Mouse (Mus musculus): ENCODE measurements around the gene Mfsd6l. TPM values are rescaled to one million over a fixed set of nuclear protein-coding genes. Genes with fewer than 3 reads are reported as not detected.

The Mfsd6l gene
- polyA plus RNA-seq, 1 experiment from 2014 or later, result 1.4 TPM

GRCm38 (mm10) chr11:68585890-68586289 lies 29.9 kb downstream of the Mfsd6l start:
- Histone ChIP-seq H3K27ac (ENCODE audit: low read depth, low read length) (no peak overlapping the region), H3K27me3 (ENCODE audit: control insufficient read depth, insufficient read depth, low read length) (no peaks in the 10 kb centered on the region), H3K4me3 (ENCODE audit: low read length) (no peak overlapping the region), H3K9ac (ENCODE audit: low read depth, low read length) (no peak overlapping the region), H3K4me2 (replicated peaks; ENCODE audit: low read depth, low read length) (no peak overlapping the region), H3K4me1 (ENCODE audit: control insufficient read depth, insufficient read depth, low read length) (peaks cover 13% of the 10 kb centered on the region), H3K36me3 (ENCODE audit: control insufficient read depth, insufficient read depth, low read length) (no peaks in the 10 kb centered on the region), H3K9me3 (ENCODE audit: control insufficient read depth, low read length) (no peaks in the 10 kb centered on the region)
- no peak for ATAC-seq (ENCODE audit: low FRiP score, low TSS enrichment)
- 29% methylated on average over 3 of the region's 3 CpGs for WGBS

DNA sequence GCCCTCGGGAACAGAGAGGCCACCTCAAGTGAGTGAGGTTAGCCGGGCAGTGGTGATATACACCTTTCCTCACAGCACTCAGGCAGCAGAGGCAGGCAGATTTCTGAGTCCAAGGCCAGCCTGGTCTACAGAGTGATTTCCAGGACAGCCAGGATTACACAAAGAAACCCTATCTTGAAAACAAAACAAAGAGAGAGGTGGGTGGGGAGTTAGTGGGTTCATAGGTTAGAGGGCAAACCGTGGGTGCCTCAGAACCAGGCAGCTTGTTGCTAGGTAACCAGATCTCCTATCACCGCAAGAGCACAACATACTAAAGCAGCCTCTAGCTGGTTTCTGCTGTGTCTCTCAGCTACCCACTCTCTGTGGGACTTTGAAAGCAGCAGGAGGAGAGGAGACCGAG lies 30.7 kb downstream of the Mfsd6l start, which contains the start of gene Ccdc42:
Ccdc42 (plus strand) TSS at position 301 of the 400 bp plus-strand sequence.
- Histone ChIP-seq H3K27ac (ENCODE audit: low read depth, low read length) (no peak within 1 kb of the TSS), H3K4me1 (ENCODE audit: control insufficient read depth, insufficient read depth, low read length) (peaks cover 20% of the 10 kb centered on the region), H3K4me3 (ENCODE audit: low read length) (no peak within 1 kb of the TSS), H3K36me3 (ENCODE audit: control insufficient read depth, insufficient read depth, low read length) (no peaks in the 10 kb centered on the region), H3K27me3 (ENCODE audit: control insufficient read depth, insufficient read depth, low read length) (no peaks in the 10 kb centered on the region), H3K4me2 (replicated peaks; ENCODE audit: low read depth, low read length) (no peak within 1 kb of the TSS), H3K9ac (ENCODE audit: low read depth, low read length) (no peak within 1 kb of the TSS), H3K9me3 (ENCODE audit: control insufficient read depth, low read length) (no peaks in the 10 kb centered on the region)
- no peak for ATAC-seq (ENCODE audit: low FRiP score, low TSS enrichment)
- WGBS, result 60% methylated on average over 5 of the region's 5 CpGs

- ATAC-seq (ENCODE audit: low FRiP score, low TSS enrichment), result no peak; the same call in 1 of the 2 replicates
- no peak overlapping the region for H3K4me2 ChIP-seq (replicated peaks; ENCODE audit: low read depth, low read length)
- H3K27ac ChIP-seq (ENCODE audit: low read depth, low read length), result no peak overlapping the region
- no peaks in the 10 kb centered on the region for H3K36me3 ChIP-seq (ENCODE audit: control insufficient read depth, insufficient read depth, low read length)
- peaks cover 29% of the 10 kb centered on the region for H3K4me1 ChIP-seq (ENCODE audit: control insufficient read depth, insufficient read depth, low read length)
- H3K4me3 ChIP-seq (ENCODE audit: low read length), result no peak overlapping the region
- 64% methylated on average over 8 of the region's 8 CpGs for WGBS
- H3K9ac ChIP-seq (ENCODE audit: low read depth, low read length), result no peak overlapping the region
- H3K27me3 ChIP-seq (ENCODE audit: control insufficient read depth, insufficient read depth, low read length), result no peaks in the 10 kb centered on the region
- H3K9me3 ChIP-seq (ENCODE audit: control insufficient read depth, low read length), result no peaks in the 10 kb centered on the region
These were observed 33.2 kb downstream of the Mfsd6l start for GRCm38 (mm10) chr11:68589055-68589809.

GRCm38 (mm10) chr11:68591708-68592107 lies 35.7 kb downstream of the Mfsd6l start:
- Histone ChIP-seq H3K9me3 (ENCODE audit: control insufficient read depth, low read length) (no peaks in the 10 kb centered on the region), H3K4me2 (replicated peaks; ENCODE audit: low read depth, low read length) (no peak overlapping the region), H3K27me3 (ENCODE audit: control insufficient read depth, insufficient read depth, low read length) (no peaks in the 10 kb centered on the region), H3K27ac (ENCODE audit: low read depth, low read length) (0 out of 2 replicates have a peak overlapping the region, but pooled peaks have one; percentile 17), H3K36me3 (ENCODE audit: control insufficient read depth, insufficient read depth, low read length) (no peaks in the 10 kb centered on the region), H3K4me1 (ENCODE audit: control insufficient read depth, insufficient read depth, low read length) (peaks cover 29% of the 10 kb centered on the region), H3K4me3 (ENCODE audit: low read length) (no peak overlapping the region), H3K9ac (ENCODE audit: low read depth, low read length) (no peak overlapping the region)
- peak; percentile 60 for ATAC-seq (ENCODE audit: low FRiP score, low TSS enrichment)
- 22% methylated on average over 5 of the region's 5 CpGs for WGBS

DNA sequence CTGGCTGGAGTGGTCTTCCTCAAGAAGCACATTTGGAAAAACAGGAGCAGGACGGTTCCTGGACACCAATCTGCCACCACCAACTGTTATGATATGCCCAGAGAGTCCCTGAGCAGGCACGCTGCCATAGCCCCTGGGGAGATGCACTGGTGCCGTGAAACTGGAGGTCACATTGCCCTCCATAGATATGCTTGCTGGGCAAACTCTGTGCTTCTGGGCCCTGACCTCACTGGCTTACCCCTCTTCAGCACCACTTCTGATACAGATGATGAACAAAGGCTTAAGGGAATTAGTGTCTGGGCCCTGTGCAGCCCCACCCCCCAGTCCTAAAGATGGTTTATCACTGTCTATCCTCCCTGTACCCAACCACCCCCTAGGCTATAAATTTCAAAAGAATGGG lies 37.3 kb downstream of the Mfsd6l start:
- Histone ChIP-seq H3K36me3 (ENCODE audit: control insufficient read depth, insufficient read depth, low read length) (no peaks in the 10 kb centered on the region), H3K27ac (ENCODE audit: low read depth, low read length) (no peak overlapping the region), H3K4me1 (ENCODE audit: control insufficient read depth, insufficient read depth, low read length) (peaks cover 29% of the 10 kb centered on the region), H3K9ac (ENCODE audit: low read depth, low read length) (no peak overlapping the region), H3K4me3 (ENCODE audit: low read length) (no peak overlapping the region), H3K27me3 (ENCODE audit: control insufficient read depth, insufficient read depth, low read length) (no peaks in the 10 kb centered on the region), H3K9me3 (ENCODE audit: control insufficient read depth, low read length) (no peaks in the 10 kb centered on the region), H3K4me2 (replicated peaks; ENCODE audit: low read depth, low read length) (no peak overlapping the region)
- ATAC-seq (ENCODE audit: low FRiP score, low TSS enrichment), result no peak
- WGBS, result 42% methylated on average over 3 of the region's 3 CpGs

- Histone ChIP-seq H3K4me2 (replicated peaks; ENCODE audit: low read depth, low read length) (no peak overlapping the region), H3K36me3 (ENCODE audit: control insufficient read depth, insufficient read depth, low read length) (no peaks in the 10 kb centered on the region), H3K4me3 (ENCODE audit: low read length) (no peak overlapping the region), H3K27ac (ENCODE audit: low read depth, low read length) (no peak overlapping the region), H3K27me3 (ENCODE audit: control insufficient read depth, insufficient read depth, low read length) (no peaks in the 10 kb centered on the region), H3K4me1 (ENCODE audit: control insufficient read depth, insufficient read depth, low read length) (peaks cover 38% of the 10 kb centered on the region), H3K9ac (ENCODE audit: low read depth, low read length) (no peak overlapping the region), H3K9me3 (ENCODE audit: control insufficient read depth, low read length) (no peaks in the 10 kb centered on the region)
- ATAC-seq (ENCODE audit: low FRiP score, low TSS enrichment), result no peak
- 94% methylated on average over 2 of the region's 2 CpGs for WGBS
These were observed 41.9 kb downstream of the Mfsd6l start for GRCm38 (mm10) chr11:68597912-68598311.

GRCm38 (mm10) chr11:68600551-68601021 lies 44.6 kb downstream of the Mfsd6l start:
- H3K4me3 ChIP-seq (ENCODE audit: low read length), result no peak overlapping the region
- peak; percentile 75 for ATAC-seq (ENCODE audit: low FRiP score, low TSS enrichment)
- no peak overlapping the region for H3K9ac ChIP-seq (ENCODE audit: low read depth, low read length)

GRCm38 (mm10) chr11:68601486-68601991 lies 45.6 kb downstream of the Mfsd6l start:
- H3K27ac ChIP-seq (ENCODE audit: low read depth, low read length), result peak overlapping the region; percentile 85
- H3K4me3 ChIP-seq (ENCODE audit: low read length), result no peak overlapping the region
- H3K27me3 ChIP-seq (ENCODE audit: control insufficient read depth, insufficient read depth, low read length), result no peaks in the 10 kb centered on the region
- H3K4me2 ChIP-seq (replicated peaks; ENCODE audit: low read depth, low read length), result no peak overlapping the region
- ATAC-seq (ENCODE audit: low FRiP score, low TSS enrichment), result no peak
- H3K9me3 ChIP-seq (ENCODE audit: control insufficient read depth, low read length), result no peaks in the 10 kb centered on the region
- no peak overlapping the region for H3K9ac ChIP-seq (ENCODE audit: low read depth, low read length)
- H3K36me3 ChIP-seq (ENCODE audit: control insufficient read depth, insufficient read depth, low read length), result no peaks in the 10 kb centered on the region
- WGBS, result 14% methylated on average over 9 of the region's 9 CpGs
- H3K4me1 ChIP-seq (ENCODE audit: control insufficient read depth, insufficient read depth, low read length), result peaks cover 32% of the 10 kb centered on the region

More at GRCm38 (mm10) chr11:68600551-68601021, 44.6 kb downstream of the Mfsd6l start:
- H3K4me1 ChIP-seq (ENCODE audit: control insufficient read depth, insufficient read depth, low read length), result peaks cover 32% of the 10 kb centered on the region
- H3K27ac ChIP-seq (ENCODE audit: low read depth, low read length), result peak overlapping the region; percentile 85
- WGBS, result 13% methylated on average over 6 of the region's 6 CpGs
- no peaks in the 10 kb centered on the region for H3K9me3 ChIP-seq (ENCODE audit: control insufficient read depth, low read length)
- H3K27me3 ChIP-seq (ENCODE audit: control insufficient read depth, insufficient read depth, low read length), result no peaks in the 10 kb centered on the region
- no peak overlapping the region for H3K4me2 ChIP-seq (replicated peaks; ENCODE audit: low read depth, low read length)
- H3K36me3 ChIP-seq (ENCODE audit: control insufficient read depth, insufficient read depth, low read length), result no peaks in the 10 kb centered on the region
